Mouse (Mus musculus) brain, adult 10 weeks (tissue): Measurements from ENCODE around the gene Gprc5d. TPM values are rescaled to one million over a fixed set of nuclear protein-coding genes. Genes with fewer than 3 reads are reported as not detected.

Experiments
- polyA plus RNA-seq: library from polyadenylated mRNA; stranded (reverse); fragments of 350-450 nt; fragmentation: Illumina TruSeq; extraction: RNeasy Lipid Tissue Mini Kit (QIAGEN cat#74804); gene quantifications from one replicate; pipeline ENCODE4 v1.2.3, GENCODE M21; 2015; ENCODE audit warnings: low read depth, low replicate concordance

Gene Gprc5d
- not detected for polyA plus RNA-seq

DNA sequence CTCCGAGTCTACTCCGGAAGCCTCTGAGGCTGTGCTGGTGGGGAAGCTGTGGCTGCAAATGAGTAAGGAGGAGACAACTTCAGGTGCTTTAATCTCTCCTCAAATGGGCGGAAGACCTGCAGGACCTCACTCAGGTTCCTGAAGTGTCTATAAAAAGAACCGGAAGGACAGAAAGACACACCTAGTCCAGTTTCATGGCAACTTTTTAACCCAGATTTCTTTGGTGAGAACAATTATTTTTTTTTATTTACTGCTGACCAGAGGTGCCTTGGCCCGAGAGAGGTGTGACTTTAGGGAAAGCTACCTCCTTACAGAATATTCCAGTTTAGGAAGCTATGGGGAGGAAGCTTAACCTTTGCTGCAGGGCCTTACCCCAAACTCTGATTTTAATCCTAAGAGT is at the start of gene Gprc5d:
TSS of gene Gprc5d (minus strand) at position 101 of the 400 bp plus-strand sequence.

GRCm38 (mm10) chr6:135065236-135065957 is 52.7 kb downstream of the Gprc5d start, which contains the start of gene Gprc5a:
Gene Gprc5a, plus strand, starts transcription at chr6:135065651.

Other genes with a start within 250 kb of the Gprc5d start
- gene Gpr19, start 219.7 kb downstream of the Gprc5d start, polyA plus RNA-seq = 20.8 TPM
- 43.3 TPM for gene Cdkn1b, start 197.9 kb downstream of the Gprc5d start, polyA plus RNA-seq
- 4.2 TPM for gene Apold1, start 136.6 kb downstream of the Gprc5d start, polyA plus RNA-seq
- 59.6 TPM for gene Ddx47, start 106.7 kb downstream of the Gprc5d start, polyA plus RNA-seq
- 0.36 TPM for gene Gprc5a, start 52.6 kb downstream of the Gprc5d start, polyA plus RNA-seq
- 141 TPM for gene Fam234b, start 79.7 kb upstream of the Gprc5d start, polyA plus RNA-seq
- 68.5 TPM for gene Hebp1, start 79.7 kb upstream of the Gprc5d start, polyA plus RNA-seq
- gene Gsg1, start 136.1 kb upstream of the Gprc5d start, polyA plus RNA-seq = 0.45 TPM
- not detected for gene Pbp2, start 192.1 kb upstream of the Gprc5d start, polyA plus RNA-seq
- 3.3 TPM for gene Emp1, start 244.3 kb upstream of the Gprc5d start, polyA plus RNA-seq